Mouse (Mus musculus) midbrain, postnatal 0 days (tissue): ENCODE measurements around the gene Hmgb1. TPM values are rescaled to one million over a fixed set of nuclear protein-coding genes. Genes with fewer than 3 reads are reported as not detected.

Experiments
- ATAC-seq: fragments of 200-750 bp; cut with Nextera tagmentation; 2 replicates; pipeline ENCODE4 v1.8.0; 2017; ENCODE audit warnings: moderate number of reproducible peaks, mild to moderate bottlenecking, moderate TSS enrichment, moderate library complexity; ENCODE audit not compliant: low FRiP score
- DNase-seq: peaks from one replicate; pipeline ENCODE4 v3.0.0-alpha.2; 2015; ENCODE audit warnings: low spot score
- H3K27ac ChIP-seq: fragments of 300-500 bp; sonication (generic); 2 replicates; pipeline ENCODE4 v1.5.1; 2014; ENCODE audit warnings: low read depth, mild to moderate bottlenecking, low read length, mixed read lengths
- H3K27me3 ChIP-seq: fragments of 300-500 bp; sonication (generic); 2 replicates; pipeline ENCODE4 v1.6.1; 2014; ENCODE audit warnings: low read length, control low read depth, mixed read lengths; ENCODE audit not compliant: insufficient read depth
- H3K36me3 ChIP-seq: fragments of 300-500 bp; sonication (generic); 2 replicates; pipeline ENCODE4 v1.6.1; 2014; ENCODE audit warnings: low read length, control low read depth, mixed read lengths; ENCODE audit not compliant: insufficient read depth
- H3K4me1 ChIP-seq: fragments of 300-500 bp; sonication (generic); 2 replicates; pipeline ENCODE4 v1.6.1; 2014; ENCODE audit warnings: mild to moderate bottlenecking, control low read depth, antibody characterized with exemption, low read length, mixed read lengths; ENCODE audit not compliant: insufficient read depth
- H3K4me2 ChIP-seq: fragments of 300-500 bp; sonication (generic); 2 replicates; pipeline ENCODE4 v1.6.1; 2014; ENCODE audit warnings: low read depth, mild to moderate bottlenecking, low read length, mixed read lengths; ENCODE audit not compliant: poor library complexity, severe bottlenecking
- H3K4me3 ChIP-seq: fragments of 300-500 bp; sonication (generic); 2 replicates; pipeline ENCODE4 v1.5.1; 2014; ENCODE audit warnings: low read depth, mild to moderate bottlenecking, low read length, moderate library complexity
- H3K9ac ChIP-seq: fragments of 300-500 bp; sonication (generic); replicated peaks from 2 replicates; pipeline ENCODE4 v1.6.1; 2014; ENCODE audit warnings: mild to moderate bottlenecking, low read length, moderate library complexity, mixed read lengths; ENCODE audit not compliant: poor library complexity, severe bottlenecking
- H3K9me3 ChIP-seq: fragments of 300-500 bp; sonication (generic); 2 replicates; pipeline ENCODE4 v1.6.1; 2016; ENCODE audit warnings: low read length, control low read depth
- CTCF ChIP-seq: IDR thresholded peaks from 2 replicates; pipeline ENCODE4 v1.5.1; 2016; ENCODE audit warnings: antibody characterized with exemption, mild to moderate bottlenecking
- WGBS: fragments of 180-500 bp; shearing (Covaris S2); extraction: QIAGEN DNeasy Blood & Tissue Kit; methylation state at CpG from one replicate; pipeline ENCODE4 v1.1.7; 2014; 5-methylcytosine and 5-hydroxymethylcytosine counted together
- polyA plus RNA-seq: library from polyadenylated mRNA; unstranded; fragments of >200 nt; fragmentation: Nextera tagmentation; extraction: Ambion mirVana; gene quantifications from 2 replicates; pipeline ENCODE4 v1.2.1, GENCODE M21; 2015
- total RNA-seq: library from RNA; depleted of rRNA; stranded (reverse); fragments of >200 nt; gene quantifications from 2 replicates; pipeline ENCODE4 v1.2.3, GENCODE M21; 2014

The Hmgb1 gene
- total and polyA plus RNA-seq, 2 experiments from 2014 or later: 171 to 756 TPM

DNA sequence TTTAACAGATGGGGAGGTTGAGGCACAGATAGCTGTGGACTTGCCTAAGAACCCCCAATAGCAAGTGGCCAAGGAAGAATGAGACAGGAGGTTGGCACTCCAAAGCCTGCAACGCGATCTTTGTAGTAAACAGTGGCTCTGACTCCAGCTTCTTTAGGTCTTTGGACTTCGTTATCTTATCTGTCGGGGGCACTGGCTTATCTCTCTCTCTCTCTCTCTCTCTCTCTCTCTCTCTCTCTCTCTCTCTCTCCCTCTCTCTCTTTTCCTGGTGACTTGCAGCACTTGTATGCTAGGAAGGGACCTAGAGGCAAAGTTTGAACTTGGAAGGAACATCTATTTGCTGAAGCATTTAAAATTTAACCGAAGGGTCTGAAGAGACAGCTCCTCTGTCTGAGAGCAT, 155.9 kb downstream of the Hmgb1 start:
- Histone ChIP-seq H3K4me2 (no peak overlapping the region), H3K36me3 (no peaks in the 10 kb centered on the region)

DNA sequence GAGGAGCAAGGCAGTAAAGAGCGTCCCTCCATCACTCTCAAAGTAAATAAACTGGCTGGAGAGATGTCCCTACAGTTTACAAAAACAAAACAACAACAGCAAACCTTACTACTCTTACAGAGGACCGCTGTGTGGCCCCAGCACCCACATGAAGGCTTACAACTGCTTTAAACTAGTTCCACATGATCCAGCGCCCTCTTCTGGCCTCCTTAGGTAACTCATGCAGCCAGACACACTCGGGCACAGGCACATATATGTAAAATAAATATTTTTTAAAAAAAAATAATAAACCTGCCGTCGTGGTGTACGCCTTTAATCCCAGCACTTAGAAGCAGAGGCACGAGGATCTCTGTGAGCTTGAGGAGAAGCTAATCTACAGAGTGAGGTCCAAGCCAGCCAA, 156.9 kb downstream of the Hmgb1 start:
- Histone ChIP-seq H3K27ac (no peak overlapping the region), H3K9me3 (no peaks in the 10 kb centered on the region), H3K27me3 (no peaks in the 10 kb centered on the region), H3K36me3 (no peaks in the 10 kb centered on the region), H3K4me1 (peaks cover 5% of the 10 kb centered on the region; the same call in 1 of the 2 replicates), H3K9ac (no peak overlapping the region), H3K4me3 (no peak overlapping the region), H3K4me2 (no peak overlapping the region)
- DNase-seq (no peak), ATAC-seq (no peak)
- no peak for TF ChIP-seq CTCF
- 80% methylated on average over 8 of the region's 8 CpGs for WGBS

More for the DNA sequence above, 155.9 kb downstream of the Hmgb1 start:
- Histone ChIP-seq H3K9me3 (no peaks in the 10 kb centered on the region), H3K9ac (no peak overlapping the region), H3K27ac (no peak overlapping the region), H3K4me1 (peaks cover 5% of the 10 kb centered on the region; the same call in 1 of the 2 replicates), H3K27me3 (no peaks in the 10 kb centered on the region), H3K4me3 (no peak overlapping the region)
- WGBS: 71% methylated on average over 5 of the region's 5 CpGs
- ATAC-seq: no peak
- no peak for TF ChIP-seq CTCF
- DNase-seq: no peak

DNA sequence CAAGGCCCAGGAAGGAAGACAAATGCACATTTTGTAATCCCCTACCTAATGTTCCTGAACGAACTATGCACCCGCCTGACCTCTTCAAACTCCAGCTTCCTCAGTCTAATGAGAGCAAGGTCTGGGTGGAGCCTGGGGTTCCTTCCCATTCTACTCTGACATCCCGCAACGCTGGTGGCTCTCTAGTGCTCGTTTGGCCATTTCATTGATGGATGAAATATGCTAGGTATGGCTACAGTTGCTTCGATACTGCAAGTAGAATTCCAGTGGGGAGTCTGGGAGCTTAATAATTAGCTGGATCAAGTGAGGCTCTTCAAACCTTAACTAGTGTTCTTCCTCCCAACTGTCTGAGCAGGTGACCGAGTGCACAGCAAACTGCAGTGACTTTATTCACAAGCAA, 163.2 kb downstream of the Hmgb1 start:
- Histone ChIP-seq H3K9ac (no peak overlapping the region), H3K4me1 (no peaks in the 10 kb centered on the region), H3K27me3 (no peaks in the 10 kb centered on the region), H3K4me3 (no peak overlapping the region), H3K27ac (no peak overlapping the region), H3K9me3 (no peaks in the 10 kb centered on the region), H3K36me3 (no peaks in the 10 kb centered on the region), H3K4me2 (no peak overlapping the region; the same call in 1 of the 2 replicates)
- DNase-seq (no peak), ATAC-seq (no peak)
- no peak for TF ChIP-seq CTCF
- WGBS: 68% methylated on average over 7 of the region's 7 CpGs

DNA sequence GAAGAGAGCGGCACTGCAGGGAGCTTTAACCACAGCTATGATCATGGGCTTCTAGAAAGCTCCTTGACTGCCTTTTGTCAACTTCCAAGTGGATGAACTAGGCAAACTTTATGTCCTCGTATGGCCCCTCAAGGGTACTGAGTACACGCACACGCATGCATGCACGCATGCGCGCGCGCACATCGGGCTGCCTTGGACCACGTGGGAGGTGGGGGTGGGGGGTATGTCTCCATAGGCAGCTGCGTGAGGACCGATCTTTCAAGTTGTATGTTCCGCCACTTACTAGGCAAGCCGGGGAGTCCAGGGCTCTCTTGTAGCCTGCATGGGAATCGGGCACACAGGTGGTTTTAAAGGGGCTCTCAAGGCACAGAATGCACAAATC, 163.6 kb downstream of the Hmgb1 start:
- Histone ChIP-seq H3K4me3 (no peak overlapping the region), H3K27ac (no peak overlapping the region), H3K4me1 (no peaks in the 10 kb centered on the region), H3K9me3 (no peaks in the 10 kb centered on the region), H3K36me3 (no peaks in the 10 kb centered on the region), H3K27me3 (no peaks in the 10 kb centered on the region), H3K4me2 (peak overlapping the region; percentile 15; the same call in 1 of the 2 replicates), H3K9ac (no peak overlapping the region)
- ATAC-seq: no peak
- DNase-seq: no peak
- TF ChIP-seq CTCF: no peak
- 74% methylated on average over 16 of the region's 16 CpGs for WGBS

DNA sequence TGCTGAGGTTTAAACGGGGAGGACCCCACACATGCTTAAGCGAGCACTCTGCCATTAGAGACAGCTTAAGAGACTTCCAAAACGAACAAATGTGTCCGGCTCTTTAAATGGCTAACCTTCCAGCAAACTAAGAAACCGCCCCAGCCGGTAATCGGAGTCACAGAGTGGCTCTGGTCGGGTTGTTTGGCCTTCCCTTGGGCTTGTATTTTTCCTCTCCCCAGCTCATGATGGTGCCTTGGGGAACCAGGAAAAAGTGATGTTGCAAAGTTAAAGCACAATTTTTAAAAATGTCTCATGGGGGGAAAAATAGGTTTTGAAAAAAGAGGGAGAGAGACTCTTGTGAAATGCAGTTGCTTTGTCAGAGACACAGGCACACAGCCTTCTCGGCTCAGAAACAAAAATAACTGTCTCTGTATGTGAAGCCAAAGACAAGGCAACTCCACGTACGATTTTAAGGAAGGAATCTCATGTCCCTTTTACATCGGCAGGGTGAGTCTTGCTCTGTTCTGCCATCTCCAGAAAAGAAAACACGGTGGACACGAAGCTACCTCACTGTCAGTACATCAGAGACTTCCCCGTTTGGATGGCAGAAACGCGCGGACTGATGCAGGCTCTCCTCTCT, 164.1 kb downstream of the Hmgb1 start:
- no peak for DNase-seq
- ATAC-seq: no peak
- Histone ChIP-seq H3K4me1 (no peaks in the 10 kb centered on the region), H3K9ac (no peak overlapping the region), H3K36me3 (no peaks in the 10 kb centered on the region), H3K9me3 (no peaks in the 10 kb centered on the region), H3K4me2 (peak overlapping the region; percentile 15; the same call in 1 of the 2 replicates), H3K4me3 (no peak overlapping the region), H3K27ac (no peak overlapping the region), H3K27me3 (no peaks in the 10 kb centered on the region)
- WGBS: 61% methylated on average over 18 of the region's 18 CpGs
- no peak for TF ChIP-seq CTCF

DNA sequence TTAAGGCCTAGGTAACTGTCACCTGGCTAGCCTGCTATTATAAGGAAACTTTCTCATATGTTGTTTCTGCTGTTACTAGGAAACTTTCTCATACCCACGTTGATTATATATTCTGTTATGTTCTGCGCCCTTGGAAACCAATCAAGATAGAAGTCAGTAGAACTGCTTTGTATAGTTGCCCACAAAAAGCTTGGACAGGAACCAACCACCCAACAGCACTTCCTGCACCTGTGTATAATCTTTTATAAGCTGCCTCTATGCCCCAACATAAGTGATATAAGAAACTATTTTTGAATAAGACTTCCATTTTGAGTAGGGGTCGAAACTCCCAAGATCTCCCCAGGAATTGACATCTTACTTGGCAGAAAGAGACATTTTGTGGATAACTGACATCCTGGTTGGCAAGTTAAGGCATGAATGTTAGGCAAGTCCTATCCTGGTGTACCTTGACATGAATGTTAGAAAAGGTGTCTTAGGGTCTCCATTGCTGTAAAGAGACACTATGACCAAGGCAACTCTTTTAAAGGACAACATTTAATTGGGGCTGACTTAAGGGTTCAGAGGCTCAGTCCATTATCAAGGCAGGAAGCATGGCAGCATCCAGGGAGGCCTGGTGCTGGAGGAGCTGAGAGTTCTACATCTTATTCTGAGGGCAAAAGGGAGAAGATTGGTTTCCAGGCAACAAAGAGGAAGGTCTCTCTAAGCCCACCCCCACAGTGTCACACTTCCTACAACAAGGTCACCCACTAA, 166.4 kb downstream of the Hmgb1 start:
- WGBS: 88% methylated on average over 3 of the region's 3 CpGs
- no peak overlapping the region for H3K27ac ChIP-seq
- no peak for ATAC-seq

More for the DNA sequence above, 166.4 kb downstream of the Hmgb1 start:
- Histone ChIP-seq H3K36me3 (no peaks in the 10 kb centered on the region), H3K4me2 (no peak overlapping the region), H3K9me3 (no peaks in the 10 kb centered on the region), H3K4me1 (no peaks in the 10 kb centered on the region), H3K4me3 (no peak overlapping the region), H3K9ac (no peak overlapping the region), H3K27me3 (no peaks in the 10 kb centered on the region)
- no peak for DNase-seq
- TF ChIP-seq CTCF: no peak
